Mouse (Mus musculus) c-Kit-positive CD71-positive TER-119-negative erythroid progenitor cells, embryonic 14.5 days (primary cell): ENCODE measurements around the gene Ndufs1.

Experiments used
- DNase-seq: peaks from one replicate; pipeline ENCODE4 v3.0.0-alpha.2; 2013; ENCODE audit warnings: low read depth

Ndufs1 gene

GRCm38 (mm10) chr1:63115096-63115495 is 61.5 kb downstream of the Ndufs1 start:
- no peak for DNase-seq

GRCm38 (mm10) chr1:63114136-63114781 is 62.4 kb downstream of the Ndufs1 start, which contains the start of gene Ino80d:
Gene Ino80d (minus strand): TSS chr1:63114667.
- peak; percentile 70 for DNase-seq

- no peak for DNase-seq
Observed at GRCm38 (mm10) chr1:63113274-63114135, 63.1 kb downstream of the Ndufs1 start.

GRCm38 (mm10) chr1:63112865-63113261 is 63.8 kb downstream of the Ndufs1 start:
- no peak for DNase-seq

GRCm38 (mm10) chr1:63112151-63112864 is 64.3 kb downstream of the Ndufs1 start:
- no peak for DNase-seq

- DNase-seq: no peak
Observed at GRCm38 (mm10) chr1:63110536-63111285, 65.9 kb downstream of the Ndufs1 start.

- DNase-seq: no peak
Observed at GRCm38 (mm10) chr1:63107614-63108327, 68.9 kb downstream of the Ndufs1 start.

- DNase-seq: no peak
Observed at GRCm38 (mm10) chr1:63102758-63103451, 73.7 kb downstream of the Ndufs1 start.

GRCm38 (mm10) chr1:63100196-63100595 is 76.4 kb downstream of the Ndufs1 start:
- no peak for DNase-seq

GRCm38 (mm10) chr1:63098831-63099230 is 77.8 kb downstream of the Ndufs1 start:
- DNase-seq: no peak

GRCm38 (mm10) chr1:63096071-63096470 is 80.6 kb downstream of the Ndufs1 start:
- no peak for DNase-seq
